Mouse (Mus musculus) frontal cortex, postnatal 36 days (tissue): ENCODE measurements around the gene Scnm1.
A peak's percentile ranks its signal among the peaks of the same experiment; 100 is the strongest.
"Not testable (repeated sequence)": the region's sequence is repeated elsewhere in the genome, so short reads cannot be mapped to it uniquely, and the experiment has no call there.

Experiments
- DNase-seq, 2 experiments: peaks; one replicate each; pipeline ENCODE4 v3.0.0; 2022; ENCODE audit warnings: low spot score in 2 of 2

Scnm1 gene

DNA sequence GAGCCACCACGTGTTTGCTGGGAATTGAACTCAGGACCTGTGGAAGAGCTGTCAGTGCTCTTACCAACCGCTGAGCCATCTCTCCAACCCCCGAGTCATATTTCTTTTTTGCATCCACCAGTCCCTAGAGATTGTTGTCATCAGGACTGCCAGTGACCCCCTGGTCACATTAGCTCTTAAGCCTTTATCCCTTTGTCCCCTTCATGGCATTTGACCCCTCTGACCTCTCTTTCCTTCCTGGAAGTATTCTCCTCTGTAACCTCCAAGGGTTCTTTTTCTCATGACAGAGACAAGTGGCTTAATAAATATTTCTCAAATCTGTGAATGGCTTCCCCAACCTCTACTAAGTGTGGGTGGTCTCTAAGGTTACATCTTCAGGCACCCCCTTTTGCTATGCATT, 14.1 kb upstream of the Scnm1 start:
- DNase-seq: no peak

DNA sequence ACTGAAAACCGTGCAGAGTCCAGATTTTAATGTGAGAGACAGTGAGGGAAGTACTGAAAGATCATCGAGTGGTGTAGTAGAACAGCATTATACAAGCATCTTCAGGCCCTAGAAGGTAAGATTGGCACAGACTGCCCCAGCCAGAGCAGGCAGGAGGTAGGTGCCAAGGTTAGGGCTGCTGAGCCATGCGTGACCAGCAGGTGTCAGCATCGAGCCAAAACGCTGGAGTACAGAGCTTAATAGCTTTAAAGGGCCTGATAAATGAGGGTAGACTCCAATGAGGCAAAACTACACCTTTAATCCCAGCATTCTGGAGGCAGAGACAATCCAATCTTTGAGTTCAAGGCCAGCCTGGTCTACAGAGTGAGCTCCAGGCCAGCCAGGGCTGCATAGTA, 8.8 kb upstream of the Scnm1 start:
- peak; percentile 84 to 87 for DNase-seq

DNA sequence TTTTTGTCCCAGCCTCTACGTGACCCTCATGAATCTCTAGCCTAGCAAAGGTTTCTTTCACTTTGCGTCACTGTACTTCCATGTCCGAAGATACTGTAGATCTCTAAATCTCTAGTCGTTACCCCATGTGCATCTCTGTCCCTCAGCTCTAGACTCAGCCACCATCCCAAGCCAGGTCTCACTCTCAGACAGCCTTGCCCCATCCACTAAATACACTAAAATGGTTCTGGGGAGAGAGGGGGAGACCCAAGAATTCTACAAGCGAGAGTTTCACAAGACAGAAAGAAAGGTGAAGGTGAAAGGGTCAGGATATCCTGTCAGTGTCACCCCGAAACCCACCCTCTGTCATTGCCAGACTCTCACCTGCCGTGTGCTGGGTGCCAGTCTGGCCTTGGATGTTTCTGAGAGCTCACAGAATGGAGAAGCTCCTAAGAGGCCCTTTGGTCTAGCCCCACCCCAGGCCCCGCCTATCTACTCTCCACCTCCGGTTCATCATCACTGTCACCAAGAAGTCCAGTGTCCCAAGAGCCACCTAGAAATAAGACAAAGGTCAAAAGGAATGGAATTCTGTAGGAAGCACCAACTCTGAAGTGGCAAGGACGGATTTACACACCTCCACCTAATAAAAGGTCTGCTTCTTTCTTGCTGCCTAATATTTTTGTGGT, 8.3 kb upstream of the Scnm1 start, which contains the start of gene Tnfaip8l2:
TSS of gene Tnfaip8l2 (minus strand) at position 409 of the 665 bp plus-strand sequence.
- DNase-seq: no peak

DNA sequence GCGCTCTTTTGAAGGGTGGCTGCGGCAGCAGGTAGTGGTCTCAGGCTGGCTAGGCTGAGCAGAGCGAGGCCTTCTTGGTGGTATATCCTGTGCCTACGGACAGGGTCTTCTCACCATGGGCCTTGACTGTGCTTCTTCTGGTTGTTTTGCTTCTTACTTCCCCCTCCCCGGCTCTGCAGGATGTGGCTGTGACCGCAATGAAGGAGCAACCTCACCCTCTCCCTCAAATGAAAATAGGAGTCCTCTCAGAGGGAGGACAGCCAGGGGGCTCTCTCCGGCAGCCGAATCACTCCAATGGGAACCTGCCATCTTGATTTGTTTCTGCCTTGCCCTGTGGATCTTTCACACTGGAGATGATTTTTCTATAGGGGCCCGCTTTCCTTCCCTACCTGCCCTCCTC, 7.7 kb upstream of the Scnm1 start:
- DNase-seq: no peak

DNA sequence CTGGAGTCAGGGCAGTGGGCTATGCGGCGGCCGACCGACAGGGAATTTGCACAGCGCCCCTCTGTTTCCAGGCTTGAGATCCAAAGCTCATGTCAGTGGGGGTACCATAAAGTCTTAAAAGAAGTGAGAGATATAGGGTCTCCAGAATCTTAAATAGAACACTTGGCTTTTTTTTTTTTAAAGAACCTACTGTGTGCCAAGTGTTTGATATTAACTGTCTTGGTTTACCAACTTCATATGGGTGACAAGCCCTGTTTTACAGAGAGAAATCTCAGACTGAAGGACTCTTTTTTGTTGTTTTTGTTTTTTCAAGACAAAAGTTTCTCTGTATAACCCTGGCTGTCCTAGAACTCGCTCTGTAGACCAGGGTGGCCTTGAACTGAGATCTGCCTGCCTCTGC, 7.0 kb upstream of the Scnm1 start:
- DNase-seq: no peak

DNA sequence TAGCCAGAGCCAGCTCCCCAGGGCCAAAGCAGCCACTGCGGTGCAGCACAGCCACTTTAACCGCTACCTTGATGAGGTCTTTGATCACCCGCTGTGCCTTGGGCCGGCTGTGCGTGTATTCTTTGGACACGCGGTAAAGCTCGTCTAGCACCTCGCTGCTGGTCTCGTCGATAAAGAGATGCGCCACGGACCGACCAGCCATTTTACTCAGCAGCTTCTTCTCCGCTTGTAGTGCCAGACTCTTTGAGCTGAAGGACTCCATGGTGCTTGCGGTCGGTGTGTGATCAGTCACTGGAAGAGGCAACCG, 6.4 kb upstream of the Scnm1 start:
- no peak for DNase-seq

DNA sequence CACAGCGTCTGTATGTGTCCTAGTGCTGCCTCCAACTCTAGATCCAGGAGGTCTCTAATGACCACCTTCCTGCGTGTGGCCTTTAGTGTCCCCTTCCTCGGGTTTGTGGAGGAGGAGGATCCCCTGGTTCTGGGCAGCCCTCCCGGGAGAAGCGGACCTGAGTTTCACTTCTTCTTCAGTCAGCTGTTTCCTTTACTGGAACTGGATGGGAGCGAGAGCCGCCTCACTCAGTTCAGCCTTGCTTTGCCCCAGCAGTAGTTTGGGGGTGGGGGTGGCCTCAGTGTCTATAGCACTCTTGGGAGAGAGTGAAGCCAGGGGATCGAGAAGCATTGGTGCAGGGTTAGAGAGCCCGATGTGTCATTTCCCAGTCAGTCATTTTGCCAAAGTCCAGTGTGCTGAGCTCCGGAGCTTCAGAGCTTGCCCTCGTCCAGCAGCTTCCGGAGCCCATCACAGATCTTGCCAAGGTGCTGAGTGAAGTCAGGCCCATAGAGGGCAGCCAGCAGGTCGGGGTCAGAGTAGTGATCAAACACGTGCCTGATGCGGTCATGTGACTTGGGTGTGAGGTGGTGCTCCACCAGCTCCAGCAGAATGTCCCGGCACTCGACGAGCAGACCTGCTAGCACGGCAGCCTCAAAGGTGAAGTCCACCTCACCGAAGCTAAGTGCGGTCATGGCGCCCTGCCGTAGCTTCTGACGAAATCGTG, 5.9 kb upstream of the Scnm1 start:
- no peak for DNase-seq

DNA sequence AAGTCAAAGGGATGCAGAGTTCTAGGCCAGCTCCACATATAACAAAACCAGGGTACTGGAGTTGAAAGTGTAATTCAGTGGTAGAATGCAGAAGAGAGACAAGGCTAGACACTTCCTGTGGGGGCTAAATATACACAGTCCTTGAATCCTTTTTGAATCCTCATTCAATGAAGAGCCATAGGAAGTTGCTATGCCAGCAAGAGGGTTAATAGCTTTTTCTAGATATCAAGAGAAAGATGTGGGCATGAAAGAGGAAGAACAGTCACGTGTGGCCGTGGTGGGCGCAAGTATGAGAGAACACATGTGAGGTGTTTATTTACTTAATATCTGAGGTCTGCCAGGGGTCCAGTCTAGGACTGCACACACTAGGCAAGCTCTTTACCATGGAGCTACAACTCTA, 2.5 kb upstream of the Scnm1 start:
- DNase-seq: no peak

DNA sequence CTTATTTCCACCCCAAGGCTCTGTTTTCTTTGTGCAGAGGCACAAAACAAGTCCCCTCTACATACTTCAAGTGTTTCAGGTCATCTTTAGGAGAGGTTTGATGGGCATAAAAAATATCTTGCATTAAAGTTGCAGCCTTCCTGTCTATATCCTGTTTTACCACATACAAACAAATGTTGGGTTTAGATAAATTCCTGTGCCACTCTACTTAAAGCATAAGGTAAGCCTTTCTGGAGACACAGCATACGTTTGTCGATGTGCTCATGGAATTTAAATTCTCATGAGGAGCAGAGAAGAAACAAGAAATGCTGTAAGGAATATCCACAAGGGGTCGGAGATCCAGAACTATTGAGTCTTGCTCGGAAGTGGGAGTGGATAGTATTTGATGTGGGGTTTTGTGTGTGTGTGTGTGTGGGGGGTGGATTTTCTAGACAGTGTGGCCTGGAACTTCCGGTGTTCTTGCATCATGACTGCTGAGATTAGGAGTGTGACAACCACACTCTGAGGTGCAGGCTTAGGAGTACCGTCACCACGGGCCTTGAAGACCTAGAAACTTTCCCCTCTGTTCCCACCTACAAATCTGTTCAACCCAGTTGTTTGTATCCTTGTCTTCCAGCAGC, 1.7 kb upstream of the Scnm1 start:
- DNase-seq: no peak

DNA sequence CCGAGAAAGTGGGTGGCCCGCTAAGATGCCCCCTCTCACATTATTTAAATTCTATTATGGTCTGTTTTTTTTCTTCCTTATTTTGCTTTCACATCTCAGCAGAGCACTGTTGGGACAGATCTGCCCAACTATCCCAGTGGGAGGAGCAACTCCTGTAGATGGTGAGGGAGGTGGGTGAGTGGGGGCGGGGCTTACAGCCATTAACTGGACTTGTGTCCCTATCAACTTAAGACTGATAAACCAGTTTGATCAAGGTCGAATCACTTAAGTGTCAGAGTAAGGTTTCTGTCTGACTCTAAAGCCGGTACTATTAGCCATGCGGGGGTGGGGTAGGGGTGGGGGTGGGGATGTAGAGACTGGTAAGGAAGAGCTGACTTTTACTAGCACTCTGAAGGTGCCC, 1.2 kb upstream of the Scnm1 start:
- DNase-seq: peak in 1 of 2 experiments; percentile 43

DNA sequence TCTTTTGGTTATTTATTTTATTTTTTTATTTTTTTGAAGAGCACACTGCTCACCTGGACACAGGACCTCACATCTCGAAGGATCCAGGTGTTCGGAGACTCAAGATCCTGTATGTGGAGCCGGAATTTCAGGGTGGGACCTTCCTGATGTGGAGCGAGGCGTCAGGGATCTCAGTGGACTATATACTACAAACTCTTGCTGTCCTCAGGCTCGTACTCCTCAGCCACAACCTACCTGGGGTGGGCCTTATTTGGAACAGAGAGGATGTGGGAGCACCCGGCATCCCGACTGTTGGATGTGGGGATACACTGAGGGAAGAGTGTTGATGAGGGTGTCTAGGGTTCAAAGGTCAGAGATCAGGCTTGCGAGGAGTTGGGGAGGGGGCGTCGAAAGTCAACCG, 322 bp upstream of the Scnm1 start:
- DNase-seq: not testable (repeated sequence)

DNA sequence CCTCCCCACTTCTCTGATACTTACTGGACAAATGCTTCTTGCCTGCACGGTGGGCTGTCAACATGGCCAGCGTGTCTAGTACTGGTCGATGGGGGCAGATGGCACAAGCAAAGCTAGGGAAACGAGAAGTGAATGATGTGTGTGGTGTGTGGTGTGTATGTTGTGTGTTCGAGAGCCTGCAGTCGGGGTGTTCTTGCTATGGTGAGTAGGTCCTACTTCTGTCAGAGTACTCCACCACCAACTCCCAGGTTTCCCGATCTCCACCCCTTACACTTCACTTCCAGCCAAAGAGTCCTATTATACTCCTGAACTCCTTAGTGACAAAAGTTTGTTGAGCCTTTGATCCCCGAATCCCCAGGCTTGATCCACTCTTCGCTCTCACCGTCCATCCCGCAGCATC, 635 bp downstream of the Scnm1 start:
- no peak for DNase-seq

DNA sequence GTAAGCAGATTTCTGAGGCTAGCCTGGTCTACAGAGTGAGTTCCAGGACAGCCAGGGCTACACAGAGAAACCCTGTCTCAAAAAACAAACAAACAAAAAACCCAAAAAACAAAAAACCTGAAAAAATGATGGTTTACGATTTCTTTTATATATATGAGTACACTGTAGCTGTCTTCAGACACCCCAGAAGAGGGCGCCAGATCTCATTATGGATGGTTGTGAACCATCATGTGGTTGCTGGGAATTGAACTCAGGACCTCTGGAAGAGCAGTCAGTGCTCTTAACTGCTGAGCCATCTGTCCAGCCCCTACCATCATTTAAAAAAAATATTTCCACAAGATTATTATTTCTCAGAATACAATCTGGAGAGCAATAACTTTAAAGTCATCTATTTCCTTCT, 1.4 kb downstream of the Scnm1 start:
- DNase-seq: not testable (repeated sequence)

DNA sequence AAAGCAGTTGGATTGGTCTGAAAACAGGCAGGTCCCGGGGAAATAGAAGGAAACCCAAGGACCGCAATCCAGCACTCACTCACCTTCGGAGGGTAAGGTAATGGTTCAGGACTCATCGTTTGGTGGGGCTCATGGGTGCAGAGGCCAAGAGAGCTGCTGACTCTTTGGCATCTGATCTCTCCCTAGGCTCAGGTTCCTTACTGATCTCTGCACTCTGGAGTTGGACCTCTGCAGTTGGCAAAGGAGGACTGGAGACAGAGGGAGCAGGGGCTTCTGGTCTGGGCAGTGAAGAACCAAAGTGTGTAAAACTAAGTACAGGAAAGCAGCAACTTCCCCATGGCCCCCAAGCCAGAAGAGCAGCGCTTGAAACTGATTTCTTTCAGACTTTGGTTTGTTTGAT, 3.7 kb downstream of the Scnm1 start:
- DNase-seq: no peak

DNA sequence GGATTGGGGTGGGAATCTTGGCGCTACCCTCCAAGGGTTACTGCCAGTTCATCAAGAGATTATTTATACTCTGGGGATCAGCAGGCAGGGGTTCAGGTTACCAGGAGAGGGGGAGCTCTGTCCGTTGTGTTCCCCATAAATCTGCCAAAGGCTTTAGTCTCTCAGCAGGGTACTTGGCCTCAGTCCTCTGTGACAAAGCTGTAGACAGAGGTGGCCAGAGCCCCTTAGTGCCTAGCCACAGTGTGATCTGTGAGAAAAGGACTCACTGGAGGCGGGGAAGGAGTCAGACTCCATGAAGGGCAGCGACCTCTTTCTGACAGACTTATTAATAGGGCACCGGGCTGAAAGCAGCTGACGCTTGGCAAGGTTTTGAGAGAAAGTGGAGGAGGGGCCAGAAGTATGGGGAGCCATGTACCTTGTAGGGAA, 4.6 kb downstream of the Scnm1 start:
- no peak for DNase-seq

DNA sequence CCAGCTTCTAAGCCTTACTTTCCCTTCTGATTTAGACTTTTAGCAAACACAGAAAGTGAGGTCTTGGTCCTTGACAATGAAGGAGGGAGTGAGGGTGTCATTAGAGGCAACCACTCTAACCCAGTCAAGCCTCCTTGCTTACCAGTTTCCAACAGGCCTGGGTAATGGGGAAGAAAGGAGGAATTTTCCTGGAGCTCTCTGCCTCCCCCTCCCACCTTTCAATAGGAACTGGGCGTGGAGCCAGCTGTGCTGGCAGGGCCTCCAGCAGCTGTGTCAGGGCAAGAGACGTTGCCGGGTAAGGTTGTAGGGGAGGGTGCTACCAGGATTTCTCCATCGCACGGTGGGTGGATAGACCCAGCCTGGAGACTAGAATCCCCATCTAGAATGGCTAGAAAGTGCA, 8.8 kb downstream of the Scnm1 start:
- DNase-seq: peak in 1 of 2 experiments; percentile 39

DNA sequence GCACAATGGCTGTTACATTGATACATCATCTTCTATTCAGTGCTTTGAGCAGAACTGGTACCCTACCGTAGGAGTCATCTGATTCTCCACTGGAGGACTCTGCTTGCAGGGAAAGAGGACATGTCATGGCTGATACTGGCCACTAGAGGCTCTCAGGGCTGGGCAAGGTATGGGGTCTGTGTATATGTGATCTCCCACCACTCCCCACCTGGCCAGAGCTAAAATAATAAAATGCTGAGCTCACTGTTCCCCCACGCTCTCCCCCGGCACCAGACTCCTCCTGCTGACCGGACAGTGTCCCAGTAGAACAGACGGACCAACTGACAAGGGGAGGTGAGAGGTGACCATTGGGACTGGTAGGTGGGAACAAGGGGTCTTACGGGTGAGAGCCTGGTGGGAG, 9.6 kb downstream of the Scnm1 start, which contains the start of gene Tmod4:
TSS of gene Tmod4 (plus strand) at position 231 of the 400 bp plus-strand sequence.
- DNase-seq: no peak

DNA sequence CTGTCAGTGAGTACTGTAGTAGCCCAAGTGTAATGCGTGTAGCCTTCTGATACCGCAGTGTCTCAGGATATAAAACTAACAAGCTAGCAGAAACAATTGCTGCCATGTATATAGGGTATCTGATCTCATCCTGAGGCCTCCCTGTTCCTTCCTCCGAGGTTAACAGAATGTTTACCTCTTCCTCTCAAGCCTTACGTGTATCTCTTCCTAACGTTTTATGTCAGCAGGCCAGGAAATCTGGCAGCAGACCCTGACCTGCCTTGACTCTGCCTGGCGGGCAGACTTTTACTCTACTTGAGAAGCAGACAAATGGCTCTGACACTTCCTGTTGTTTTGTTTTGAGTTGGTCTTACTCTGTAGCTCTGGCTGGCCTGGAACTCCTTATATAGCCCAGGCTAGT, 12.2 kb downstream of the Scnm1 start:
- DNase-seq: no peak

DNA sequence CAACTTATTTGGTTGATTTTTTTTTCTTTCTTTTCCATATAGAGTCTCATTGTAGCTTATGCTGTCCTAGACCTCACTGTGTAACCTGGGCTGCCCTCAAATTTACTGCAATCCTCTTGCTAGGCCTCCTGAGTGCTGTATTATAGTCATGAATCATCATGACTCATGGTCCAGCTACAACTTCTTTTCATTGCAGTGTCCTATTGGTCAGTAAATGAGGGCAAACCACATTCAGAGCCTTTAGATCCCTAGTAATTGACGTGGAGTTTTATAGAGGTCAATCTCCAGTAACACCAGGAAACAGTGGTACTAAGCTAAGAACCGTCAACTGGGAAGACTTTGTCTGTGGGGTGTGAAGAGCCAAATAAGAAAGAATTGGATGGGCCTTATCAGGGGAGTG, 16.1 kb downstream of the Scnm1 start:
- no peak for DNase-seq

DNA sequence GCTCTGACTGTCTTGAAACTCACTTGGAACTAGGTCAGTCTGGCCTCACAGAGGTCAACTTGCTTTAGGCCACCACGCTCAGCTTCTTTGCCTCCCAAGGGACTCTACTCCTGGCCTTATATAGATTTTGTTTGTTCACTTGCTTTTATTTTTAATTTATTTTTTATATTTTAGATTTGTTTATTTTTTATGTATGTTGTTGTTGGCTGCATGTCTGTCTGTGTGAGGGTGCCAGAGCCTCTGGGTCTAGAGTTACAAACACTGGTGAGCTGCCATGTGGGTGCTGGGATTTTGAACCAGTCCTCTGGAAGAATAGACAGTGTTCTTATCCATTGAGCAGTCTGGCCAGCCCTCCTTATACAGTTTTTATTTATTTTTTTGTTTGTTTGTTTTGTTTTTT, 21.1 kb downstream of the Scnm1 start:
- no peak for DNase-seq

DNA sequence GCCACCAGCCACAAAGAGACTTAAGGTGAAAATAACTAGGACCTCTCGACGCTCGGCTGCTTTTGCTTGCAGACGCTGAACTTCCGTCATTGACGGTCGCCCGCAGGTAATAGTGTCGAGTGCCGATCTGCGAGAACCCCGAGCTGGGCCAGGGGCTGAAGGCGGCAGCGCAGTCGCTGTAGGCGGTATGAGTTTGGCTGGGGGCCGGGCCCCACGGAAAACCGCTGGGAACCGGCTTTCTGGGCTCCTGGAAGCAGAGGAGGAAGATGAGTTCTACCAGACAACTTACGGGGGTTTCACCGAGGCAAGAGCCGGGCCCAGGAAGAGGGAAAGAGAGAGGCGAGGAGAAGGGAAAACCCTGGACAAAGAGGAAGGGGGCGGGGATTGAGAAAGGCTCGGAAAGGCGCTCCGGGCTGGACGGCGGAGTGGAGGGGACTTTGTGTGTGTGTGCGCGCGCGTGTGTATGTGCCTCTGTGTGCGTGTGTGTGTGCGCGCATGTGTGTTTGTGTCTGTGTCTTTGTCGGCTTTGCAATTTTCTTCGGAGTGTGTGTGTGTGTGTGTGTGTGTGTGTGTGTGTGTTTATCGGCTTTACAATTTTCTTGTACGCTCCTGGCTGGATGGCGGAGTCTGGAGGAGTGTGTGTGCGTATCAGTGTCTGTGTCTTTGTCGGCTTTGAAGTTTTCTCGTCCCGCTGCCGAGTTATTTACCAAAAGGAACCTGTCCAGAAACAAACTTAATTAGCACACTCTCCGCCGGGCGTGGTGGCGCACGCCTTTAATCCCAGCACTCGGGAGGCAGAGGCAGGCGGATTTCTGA, 22.7 kb downstream of the Scnm1 start, which contains the start of gene Vps72:
TSS of gene Vps72 (plus strand) at position 112 of the 816 bp plus-strand sequence.
- peak; percentile 94 for DNase-seq

DNA sequence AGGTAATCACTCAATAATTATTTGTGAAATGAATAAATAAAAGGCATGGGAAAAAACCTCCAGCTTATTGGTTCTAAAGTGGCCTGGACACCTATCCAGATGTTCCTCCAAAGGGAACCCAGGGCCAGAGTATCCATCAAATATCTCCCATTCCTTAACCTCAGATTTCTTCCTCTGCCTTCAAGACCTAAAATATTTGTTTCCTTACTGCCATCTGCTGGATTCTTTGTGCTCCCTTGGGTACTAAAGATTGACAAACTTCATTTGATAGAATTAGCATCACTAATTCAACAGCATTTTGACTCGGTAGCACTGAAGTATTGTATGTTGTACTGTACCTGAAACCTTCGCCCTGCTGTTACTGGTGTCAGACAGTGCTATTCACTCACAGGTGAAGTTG, 25.9 kb downstream of the Scnm1 start:
- DNase-seq: no peak
